Mouse (Mus musculus) embryonic fibroblast, embryonic 13.5 days (primary cell): ENCODE results near the gene Rpusd3. TPM values are rescaled to one million over a fixed set of nuclear protein-coding genes. Genes with fewer than 3 reads are reported as not detected.

Source experiments
- H3K27ac ChIP-seq: 2 replicates; pipeline ENCODE4 v1.5.1; 2012; ENCODE audit warnings: low read length, control low read depth, inconsistent platforms; ENCODE audit not compliant: insufficient read depth
- H3K4me1 ChIP-seq: 2 replicates; pipeline ENCODE4 v1.6.1; 2011; ENCODE audit warnings: low read length; ENCODE audit not compliant: control insufficient read depth, insufficient read depth
- H3K4me3 ChIP-seq: 2 replicates; pipeline ENCODE4 v1.5.1; 2011; ENCODE audit warnings: mild to moderate bottlenecking, control low read depth, low read length; ENCODE audit not compliant: insufficient read depth
- CTCF ChIP-seq: IDR thresholded peaks from 2 replicates; pipeline ENCODE4 v1.5.1; 2011; ENCODE audit warnings: mild to moderate bottlenecking, control low read depth, low read length, moderate library complexity, borderline replicate concordance; ENCODE audit not compliant: insufficient read depth
- POLR2A ChIP-seq: IDR thresholded peaks from 2 replicates; pipeline ENCODE4 v1.6.1; 2011; ENCODE audit warnings: low read depth, mild to moderate bottlenecking, control low read depth, low read length, moderate library complexity
- polyA plus RNA-seq: library from polyadenylated mRNA; stranded (reverse); fragments of >200 nt; gene quantifications from 2 replicates; pipeline ENCODE4 v1.2.4, GENCODE M21; 2011; ENCODE audit warnings: low read depth; ENCODE audit not compliant: missing spikeins, insufficient read length

The Rpusd3 gene
- polyA plus RNA-seq = 7.7 and 8.0 TPM in 2 replicates

GRCm38 (mm10) chr6:113419199-113419587, at the start of gene Rpusd3:
Gene Rpusd3, minus strand, starts transcription at chr6:113419340.
- Histone ChIP-seq H3K4me1 (no peaks in the 10 kb centered on the region), H3K27ac (0 out of 2 replicates have a peak within 1 kb of the TSS, but pooled peaks have one; percentile 22), H3K4me3 (peak within 1 kb of the TSS; percentile 63)
- TF ChIP-seq POLR2A (peak; percentile 91), CTCF (no peak)

DNA sequence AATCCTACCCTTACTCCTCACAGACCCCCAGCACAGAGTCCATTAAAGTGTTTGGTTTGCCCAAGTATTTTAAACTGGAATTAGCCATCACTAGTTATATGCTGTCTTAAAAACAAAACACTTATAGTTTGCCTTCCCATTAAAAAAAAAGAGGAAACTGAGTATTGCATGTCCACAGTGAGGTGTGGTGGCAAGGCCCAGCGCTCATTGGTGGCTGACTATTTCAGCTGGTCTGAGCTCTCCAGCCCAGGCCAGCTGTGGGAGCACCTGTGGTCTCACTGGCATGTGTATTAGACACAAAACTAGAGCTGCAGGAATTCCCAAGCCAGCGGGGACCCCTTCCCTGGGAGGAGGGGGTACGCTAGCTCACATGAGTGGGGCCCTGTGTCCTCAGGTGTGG, 49.4 kb upstream of the Rpusd3 start:
- H3K27ac ChIP-seq = no peak overlapping the region
- 0 out of 2 replicates have a peak, but pooled peaks cover 2% of the 10 kb centered on the region for H3K4me1 ChIP-seq
- H3K4me3 ChIP-seq = no peak overlapping the region
- TF ChIP-seq POLR2A (no peak), CTCF (no peak)

- Histone ChIP-seq H3K4me1 (no peaks in the 10 kb centered on the region), H3K4me3 (no peak overlapping the region), H3K27ac (no peak overlapping the region)
- TF ChIP-seq POLR2A (no peak), CTCF (peak; percentile 47; the same call in 1 of the 2 replicates)
Observed at GRCm38 (mm10) chr6:113465602-113466001, 46.5 kb upstream of the Rpusd3 start.

DNA sequence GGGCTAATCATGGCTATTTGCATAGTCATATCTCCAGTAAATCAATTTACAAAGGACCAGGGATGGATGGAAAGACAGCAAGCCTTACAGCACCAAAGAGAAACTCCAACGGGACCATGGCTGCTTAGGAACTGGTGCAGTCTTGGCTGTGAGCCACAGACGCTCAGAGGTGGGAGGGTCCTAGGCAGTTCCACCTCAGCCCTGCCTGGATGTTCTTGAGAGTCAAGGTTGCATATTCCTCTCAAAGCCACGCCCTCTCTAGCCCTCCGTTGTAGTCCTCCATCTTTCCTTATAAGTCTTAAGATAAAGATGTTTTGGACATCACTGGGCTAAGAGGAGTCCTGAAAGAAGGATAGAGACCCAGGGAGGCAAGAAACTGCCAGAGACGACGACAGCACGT, 44.9 kb upstream of the Rpusd3 start:
- Histone ChIP-seq H3K27ac (no peak overlapping the region), H3K4me3 (no peak overlapping the region), H3K4me1 (no peaks in the 10 kb centered on the region)
- TF ChIP-seq CTCF (no peak), POLR2A (no peak)

DNA sequence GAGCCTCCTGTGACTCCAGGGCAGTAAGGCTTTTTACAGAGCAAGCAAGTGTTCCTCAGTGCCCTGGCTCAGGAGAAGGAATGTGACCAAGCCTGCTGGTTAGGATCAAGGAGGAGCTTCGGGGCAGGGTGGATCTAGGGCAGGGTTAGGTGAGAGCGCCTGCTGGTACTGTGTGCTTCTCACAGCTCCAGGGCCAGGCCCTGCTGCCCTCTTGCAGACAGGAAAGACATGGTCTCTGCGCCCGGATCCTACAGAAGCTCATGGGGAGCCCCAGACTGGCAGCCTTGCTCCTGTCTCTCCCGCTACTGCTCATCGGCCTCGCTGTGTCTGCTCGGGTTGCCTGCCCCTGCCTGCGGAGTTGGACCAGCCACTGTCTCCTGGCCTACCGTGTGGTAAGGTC, 39.5 kb upstream of the Rpusd3 start:
- H3K4me3 ChIP-seq = no peak overlapping the region
- no peaks in the 10 kb centered on the region for H3K4me1 ChIP-seq
- no peak overlapping the region for H3K27ac ChIP-seq
- TF ChIP-seq CTCF (no peak), POLR2A (no peak)

DNA sequence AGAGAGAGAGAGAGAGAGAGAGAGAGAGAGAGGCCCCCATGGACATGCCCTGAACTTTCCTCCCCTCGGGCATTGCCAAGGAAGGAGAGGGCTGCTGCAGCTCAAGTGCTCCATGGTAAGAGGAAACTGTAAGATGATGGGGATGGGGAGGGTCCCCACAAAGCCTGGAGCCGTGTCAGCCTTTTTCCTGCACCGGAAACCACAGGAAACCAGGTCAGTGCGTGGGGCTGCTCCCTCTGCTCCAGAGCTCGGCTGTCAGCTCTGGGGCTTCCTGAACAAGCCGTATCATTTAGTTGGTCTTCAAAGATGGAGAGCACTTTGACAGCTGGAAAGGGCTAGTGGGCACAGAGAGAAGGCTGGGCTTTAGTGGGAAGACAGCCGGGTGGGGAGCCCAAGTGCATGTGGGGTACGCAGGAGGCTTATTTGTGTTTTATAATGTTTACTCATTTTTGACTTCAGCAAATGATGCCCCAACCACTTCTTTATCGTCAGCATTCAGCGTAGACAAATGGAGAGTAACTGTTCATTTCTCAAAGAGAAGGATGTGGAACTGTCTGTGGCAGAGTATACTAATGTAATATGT, 38.9 kb upstream of the Rpusd3 start, which contains the start of gene Il17re:
Gene Il17re, plus strand, starts transcription at position 533 of the 583 bp plus-strand sequence.
- H3K4me3 ChIP-seq = no peak within 1 kb of the TSS
- TF ChIP-seq CTCF (no peak), POLR2A (no peak)
- no peaks in the 10 kb centered on the region for H3K4me1 ChIP-seq
- no peak within 1 kb of the TSS for H3K27ac ChIP-seq

DNA sequence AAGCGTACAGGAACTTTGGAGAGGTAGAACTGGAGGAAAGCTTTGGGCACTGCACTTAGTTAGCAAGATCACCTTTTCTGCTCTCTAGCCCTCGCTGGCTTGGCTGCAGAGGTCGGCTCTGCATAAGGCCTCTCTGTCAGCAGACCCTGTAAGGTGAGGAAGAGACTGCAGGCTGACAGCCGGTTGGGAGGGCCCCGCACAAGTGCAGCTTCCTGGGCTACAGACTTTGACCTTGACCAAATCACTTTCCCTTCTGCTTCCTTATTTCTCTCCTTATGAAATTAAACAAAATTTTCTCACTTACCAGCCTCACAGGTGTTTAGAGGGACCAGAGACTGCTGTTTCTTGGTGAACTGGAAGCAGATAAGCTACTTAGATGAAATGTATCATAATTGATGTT, 35.9 kb upstream of the Rpusd3 start:
- TF ChIP-seq POLR2A (no peak), CTCF (no peak)
- H3K4me1 ChIP-seq = peaks cover 3% of the 10 kb centered on the region; the same call in 1 of the 2 replicates
- no peak overlapping the region for H3K4me3 ChIP-seq
- no peak overlapping the region for H3K27ac ChIP-seq

GRCm38 (mm10) chr6:113451839-113452238, 32.7 kb upstream of the Rpusd3 start:
- no peak for TF ChIP-seq CTCF
- no peak for TF ChIP-seq POLR2A
- Histone ChIP-seq H3K27ac (no peak overlapping the region), H3K4me3 (no peak overlapping the region)

DNA sequence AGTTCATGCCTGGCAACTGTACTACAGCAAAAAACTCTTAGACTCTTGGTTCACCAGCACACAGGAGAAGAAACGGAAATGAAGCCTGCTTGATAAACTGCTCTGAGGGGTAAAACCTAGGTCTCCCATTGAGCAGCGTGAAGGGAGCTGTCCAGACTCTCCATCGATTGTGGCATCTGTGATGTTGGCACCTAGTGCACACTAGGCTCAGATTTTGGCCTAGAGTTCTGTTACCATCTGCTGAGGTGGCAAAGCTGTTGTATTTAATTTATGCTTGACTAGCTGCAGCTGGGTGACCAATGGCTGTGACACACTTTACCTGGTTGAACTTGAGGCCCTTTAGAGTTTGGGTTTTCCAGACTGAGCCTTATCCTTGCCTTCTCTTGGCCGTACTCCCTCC, 28.5 kb upstream of the Rpusd3 start:
- no peak overlapping the region for H3K27ac ChIP-seq
- H3K4me3 ChIP-seq = no peak overlapping the region
- H3K4me1 ChIP-seq = peaks cover 3% of the 10 kb centered on the region; the same call in 1 of the 2 replicates
- TF ChIP-seq POLR2A (no peak), CTCF (no peak)

More at GRCm38 (mm10) chr6:113451839-113452238, 32.7 kb upstream of the Rpusd3 start:
- peaks cover 3% of the 10 kb centered on the region; the same call in 1 of the 2 replicates for H3K4me1 ChIP-seq

DNA sequence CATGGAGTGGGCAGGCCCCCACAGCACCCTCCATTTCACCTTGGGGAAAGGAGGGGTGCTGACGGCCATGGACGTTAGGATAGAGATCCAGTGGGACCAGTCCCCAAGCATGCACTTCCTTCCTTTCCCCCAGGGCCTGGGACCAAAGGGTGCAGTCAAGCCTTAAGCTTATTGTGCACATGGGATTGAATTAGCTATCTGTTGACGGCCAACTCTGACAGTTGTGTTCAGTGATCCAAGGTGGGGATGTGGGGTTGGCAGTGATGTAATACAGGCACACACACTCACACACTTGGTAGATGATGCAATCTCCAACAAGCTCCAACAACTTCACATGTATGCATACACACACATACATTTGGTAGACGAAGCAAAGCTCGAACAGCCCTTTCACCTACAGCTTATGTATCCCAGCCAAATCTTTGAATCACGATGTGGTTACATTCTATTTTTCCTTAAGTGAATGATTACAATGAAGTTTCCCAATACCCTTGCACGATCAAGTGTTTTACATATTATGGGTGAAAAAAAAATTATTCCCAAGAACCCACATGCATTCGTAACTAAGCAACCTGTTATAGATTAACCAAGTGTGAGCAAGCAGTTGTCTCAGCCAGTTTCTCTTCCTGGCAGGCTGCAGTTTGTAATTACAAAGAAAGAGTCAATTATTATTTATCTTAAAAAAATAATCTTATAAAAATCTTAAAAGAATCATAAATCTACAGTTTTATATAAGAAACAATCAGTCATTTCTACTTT, 25.2 kb upstream of the Rpusd3 start:
- no peaks in the 10 kb centered on the region for H3K4me1 ChIP-seq
- H3K4me3 ChIP-seq = no peak overlapping the region
- H3K27ac ChIP-seq = no peak overlapping the region
- no peak for TF ChIP-seq POLR2A
- no peak for TF ChIP-seq CTCF
